Mouse (Mus musculus) liver, embryonic 14.5 days (tissue): ENCODE results near the gene Dynlt1c.
"Not testable (repeated sequence)": the region's sequence is repeated elsewhere in the genome, so short reads cannot be mapped to it uniquely, and the experiment has no call there.

Source experiments
- CTCF ChIP-seq: IDR thresholded peaks from 2 replicates; pipeline ENCODE4 v1.5.1; 2016; ENCODE audit warnings: antibody characterized with exemption, low read depth, control low read depth
- EP300 ChIP-seq: IDR thresholded peaks from 2 replicates; pipeline ENCODE4 v1.6.1; 2016; ENCODE audit warnings: antibody characterized with exemption, low read depth

GRCm38 (mm10) chr17:6647452-6647851 is 46.0 kb downstream of the Dynlt1c start:
- not testable (repeated sequence) for TF ChIP-seq CTCF, EP300
